Mouse (Mus musculus) adipocyte (in vitro differentiated cells): ENCODE measurements around the gene 1700123O20Rik.
A peak's percentile ranks its signal among the peaks of the same experiment; 100 is the strongest.

ENCODE experiments used
- DNase-seq: peaks from one replicate; pipeline ENCODE4 v3.0.0-alpha.2; 2016; ENCODE audit warnings: low spot score

The 1700123O20Rik gene

GRCm38 (mm10) chr14:54678657-54679304, 7.2 kb upstream of the 1700123O20Rik start:
- DNase-seq, result no peak

- no peak for DNase-seq
These were observed 3.6 kb upstream of the 1700123O20Rik start for GRCm38 (mm10) chr14:54682396-54682795.

GRCm38 (mm10) chr14:54685471-54685870, 545 bp upstream of the 1700123O20Rik start:
- DNase-seq, result no peak

GRCm38 (mm10) chr14:54686522-54687143, 617 bp downstream of the 1700123O20Rik start, which contains the start of gene Acin1:
Acin1 (minus strand) TSS chr14:54686931.
- peak; percentile 98 for DNase-seq

- DNase-seq, result no peak
These were observed 1.2 kb downstream of the 1700123O20Rik start for GRCm38 (mm10) chr14:54687251-54687650.

DNA sequence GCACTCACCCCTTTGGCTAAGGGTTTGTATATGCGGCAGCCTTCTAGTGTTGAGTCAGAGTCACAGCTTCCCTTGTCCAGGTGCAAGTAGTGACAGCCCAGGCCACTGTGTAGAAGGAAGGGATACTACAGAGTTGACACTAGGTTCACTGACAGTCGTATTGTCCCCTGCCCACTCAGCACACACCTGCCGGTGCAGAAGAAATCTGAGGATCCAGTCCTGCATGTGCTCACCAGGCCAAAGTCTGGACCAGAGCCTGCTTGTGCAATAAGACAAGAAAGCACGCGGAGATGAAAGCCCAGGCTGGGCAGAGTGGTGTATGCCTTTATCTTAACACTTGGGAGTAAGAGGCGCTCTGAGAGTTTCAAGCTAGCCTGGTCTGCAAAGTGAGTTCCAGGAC, 9.0 kb downstream of the 1700123O20Rik start:
- no peak for DNase-seq

- DNase-seq, result no peak
These were observed 10.7 kb downstream of the 1700123O20Rik start for GRCm38 (mm10) chr14:54696752-54697151.

DNA sequence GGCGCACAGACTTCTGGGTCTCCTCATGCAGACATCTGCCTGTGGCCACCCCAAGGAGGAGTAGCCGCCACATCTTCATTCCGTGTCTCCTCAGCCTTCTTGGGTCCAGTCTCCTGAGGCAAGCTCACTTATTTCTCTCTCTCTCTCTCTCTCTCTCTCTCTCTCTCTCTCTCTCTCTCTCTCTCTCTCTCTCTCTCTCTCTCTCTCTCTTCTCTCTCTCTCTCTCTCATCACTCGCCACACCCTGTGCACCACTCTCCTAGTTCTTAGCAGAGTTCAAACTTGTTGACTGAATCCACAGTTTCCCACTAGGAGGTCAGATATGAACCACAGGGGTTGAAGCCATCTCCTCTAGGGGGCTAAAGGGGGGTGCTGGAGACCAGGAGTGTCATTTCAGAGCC, 12.7 kb downstream of the 1700123O20Rik start, which contains the start of gene Gm29776:
Gene Gm29776 (minus strand): TSS at position 101 of the 400 bp plus-strand sequence.
- no peak for DNase-seq

- DNase-seq, result no peak
These were observed 13.6 kb downstream of the 1700123O20Rik start for GRCm38 (mm10) chr14:54699586-54699985.

- DNase-seq, result peak; percentile 69
These were observed 15.3 kb downstream of the 1700123O20Rik start for GRCm38 (mm10) chr14:54701298-54701697.

- DNase-seq, result no peak
These were observed 17.2 kb downstream of the 1700123O20Rik start for GRCm38 (mm10) chr14:54703207-54703606.

DNA sequence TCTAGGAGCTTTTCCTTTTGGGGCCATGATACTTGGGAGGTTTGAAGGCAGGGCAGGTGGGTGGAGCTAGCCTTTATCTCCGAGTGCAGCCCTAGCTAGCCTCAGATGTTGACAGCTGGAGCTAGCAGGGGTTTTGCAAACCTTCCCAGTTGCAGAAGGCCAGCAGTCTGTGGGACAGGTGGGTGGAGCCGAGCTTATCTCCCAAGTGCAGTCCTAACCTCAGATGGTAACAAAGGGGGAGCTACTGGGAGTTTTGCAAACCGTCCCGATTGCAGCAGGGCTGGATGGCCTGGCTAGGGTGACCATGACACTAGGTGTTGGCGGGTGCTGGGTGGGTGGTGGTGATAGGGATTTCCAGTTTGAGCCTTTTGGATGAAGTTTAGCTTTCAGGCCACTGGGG, 19.8 kb downstream of the 1700123O20Rik start:
- DNase-seq, result no peak

DNA sequence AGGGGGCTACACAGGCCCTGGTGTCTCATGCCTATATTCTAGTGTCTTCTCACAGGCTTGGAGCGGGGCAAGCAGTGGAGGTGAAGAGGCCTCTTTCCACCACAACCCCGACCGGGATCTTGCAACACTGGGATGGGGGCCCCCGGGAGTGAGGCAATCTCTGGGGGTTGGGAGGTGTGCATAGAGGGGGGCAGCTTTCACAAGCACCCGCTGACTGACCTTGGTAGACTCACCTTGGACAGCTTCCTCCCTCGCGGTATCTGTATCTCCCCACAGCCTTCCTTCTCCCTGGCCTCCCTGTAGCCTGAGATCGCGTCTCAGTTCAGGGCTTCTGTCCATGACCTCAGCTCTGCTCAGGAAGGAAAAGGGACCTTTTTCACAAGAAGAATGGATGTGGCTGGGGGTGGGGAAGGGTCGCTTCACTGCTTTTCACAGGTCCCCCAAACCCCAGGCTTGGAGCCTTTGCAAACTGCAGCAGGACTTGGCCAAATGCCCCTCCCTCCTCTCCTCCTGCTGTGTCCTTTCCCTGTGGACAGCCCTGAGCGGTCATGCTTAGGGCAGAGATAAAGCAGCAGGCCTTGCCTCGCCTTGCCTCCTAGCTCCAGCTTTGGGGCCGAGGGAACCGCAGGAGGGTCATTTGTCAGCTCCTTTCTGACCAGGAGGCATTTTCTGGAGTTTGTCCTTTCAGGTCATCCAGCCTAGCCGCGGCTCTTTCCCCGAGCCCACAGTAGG, 20.7 kb downstream of the 1700123O20Rik start:
- DNase-seq, result no peak

GRCm38 (mm10) chr14:54709054-54709453, 23.0 kb downstream of the 1700123O20Rik start:
- DNase-seq, result no peak

DNA sequence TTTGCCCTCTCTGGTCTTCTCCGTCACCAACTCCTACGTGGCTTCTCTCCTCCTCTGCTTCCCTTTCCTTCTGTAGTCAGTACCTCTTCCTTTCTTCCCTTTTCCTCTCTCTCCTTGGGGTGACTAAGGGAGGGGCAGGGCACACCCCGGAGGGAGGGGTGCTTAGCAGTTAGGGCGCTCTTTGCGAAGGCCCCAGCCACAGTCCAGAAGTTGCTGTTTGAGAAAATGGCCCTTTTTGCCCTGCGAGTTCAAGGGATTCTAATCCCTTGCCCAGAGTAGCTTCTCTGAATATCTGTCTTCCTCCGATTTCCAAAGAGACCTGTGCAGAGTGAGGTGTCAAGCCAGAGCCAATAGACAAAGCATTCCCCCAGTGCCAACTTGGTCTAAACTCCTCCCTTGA, 26.1 kb downstream of the 1700123O20Rik start, which contains the start of gene Cebpe:
Gene Cebpe (minus strand): TSS at position 101 of the 400 bp plus-strand sequence.
- DNase-seq, result no peak

- no peak for DNase-seq
These were observed 26.8 kb downstream of the 1700123O20Rik start for GRCm38 (mm10) chr14:54712861-54713260.

GRCm38 (mm10) chr14:54714121-54714520, 28.1 kb downstream of the 1700123O20Rik start:
- peak; percentile 84 for DNase-seq

- DNase-seq, result no peak
These were observed 28.6 kb downstream of the 1700123O20Rik start for GRCm38 (mm10) chr14:54714617-54715081.

DNA sequence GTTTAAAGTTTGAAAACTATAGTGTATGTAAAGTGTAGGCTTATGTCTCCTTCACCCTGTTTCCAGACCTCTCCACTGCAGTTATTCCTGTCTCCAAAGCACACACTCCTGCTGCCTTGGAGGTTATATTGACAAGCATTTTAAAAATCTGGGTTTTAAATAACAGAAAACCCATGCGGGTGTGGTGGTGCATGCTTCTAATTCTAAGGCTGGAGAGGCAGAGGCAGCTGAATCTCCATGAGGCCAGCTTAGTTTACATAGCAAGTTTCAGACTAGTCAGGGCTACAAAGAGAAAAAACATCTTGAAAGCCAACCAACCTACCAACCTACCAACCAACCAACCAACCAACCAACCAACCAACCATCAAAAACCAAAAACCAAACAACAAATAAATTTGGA, 29.4 kb downstream of the 1700123O20Rik start:
- DNase-seq, result no peak

GRCm38 (mm10) chr14:54720041-54720440, 34.0 kb downstream of the 1700123O20Rik start:
- DNase-seq, result no peak

GRCm38 (mm10) chr14:54720654-54721350, 34.8 kb downstream of the 1700123O20Rik start:
- DNase-seq, result no peak

- DNase-seq, result no peak
These were observed 35.7 kb downstream of the 1700123O20Rik start for GRCm38 (mm10) chr14:54721711-54722110.
